Mouse (Mus musculus): Measurements from ENCODE around the gene Ptprn. TPM values are rescaled to one million over a fixed set of nuclear protein-coding genes. Genes with fewer than 3 reads are reported as not detected.
"Not testable (repeated sequence)": the region's sequence is repeated elsewhere in the genome, so short reads cannot be mapped to it uniquely, and the experiment has no call there.

The Ptprn gene
- total and polyA plus RNA-seq, 2 experiments from 2014 or later, result 0.04 to 0.16 TPM

DNA sequence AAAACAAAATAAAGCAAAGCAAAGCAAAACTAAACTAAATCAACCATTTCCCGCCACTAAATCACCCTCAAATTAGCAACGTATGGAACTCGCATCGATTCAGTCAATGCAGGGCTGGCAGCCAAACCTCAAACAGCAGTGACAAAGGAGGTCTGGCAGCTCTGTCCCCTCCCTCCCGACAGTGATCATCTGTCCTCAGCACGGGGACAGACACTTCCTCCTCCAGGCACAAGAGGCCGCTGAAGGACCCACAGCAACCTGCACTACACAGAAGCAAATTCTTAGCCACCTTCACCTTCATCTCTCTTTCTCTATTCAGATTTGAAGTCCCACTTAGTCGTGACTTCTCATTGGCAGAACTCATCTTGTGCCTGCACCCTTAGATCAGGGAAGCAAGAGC is 29.7 kb downstream of the Ptprn start:
- H3K4me1 ChIP-seq (ENCODE audit: control insufficient read depth, insufficient read depth), result no peaks in the 10 kb centered on the region; the same call in 1 of the 2 replicates
- no peaks in the 10 kb centered on the region for H3K27me3 ChIP-seq (ENCODE audit: control insufficient read depth, insufficient read depth, low read length)
- WGBS, result under 1% methylated on average over 8 of the region's 8 CpGs
- TF ChIP-seq CTCF (IDR thresholded peaks at IDR 0.05; ENCODE audit: low read depth) (peak; percentile 79), EP300 (IDR thresholded peaks at IDR 0.05; ENCODE audit: low read depth) (no peak)
- DNase-seq (ENCODE audit: low spot score) (peak; percentile 88), ATAC-seq (ENCODE audit: insufficient read depth, low read depth) (peak; percentile 53)
- no peak overlapping the region for H3K27ac ChIP-seq (ENCODE audit: low read depth)
- H3K4me2 ChIP-seq (ENCODE audit: low read depth, low read length), result no peak overlapping the region
- no peak overlapping the region for H3K4me3 ChIP-seq (ENCODE audit: low read depth, low read length)
- no peak overlapping the region for H3K9ac ChIP-seq (replicated peaks; ENCODE audit: low read depth, low read length)
- H3K36me3 ChIP-seq (replicated peaks; ENCODE audit: control insufficient read depth, insufficient read depth, low read length), result peaks cover 6% of the 10 kb centered on the region
- no peaks in the 10 kb centered on the region for H3K9me3 ChIP-seq (replicated peaks; ENCODE audit: control insufficient read depth, low read length)

DNA sequence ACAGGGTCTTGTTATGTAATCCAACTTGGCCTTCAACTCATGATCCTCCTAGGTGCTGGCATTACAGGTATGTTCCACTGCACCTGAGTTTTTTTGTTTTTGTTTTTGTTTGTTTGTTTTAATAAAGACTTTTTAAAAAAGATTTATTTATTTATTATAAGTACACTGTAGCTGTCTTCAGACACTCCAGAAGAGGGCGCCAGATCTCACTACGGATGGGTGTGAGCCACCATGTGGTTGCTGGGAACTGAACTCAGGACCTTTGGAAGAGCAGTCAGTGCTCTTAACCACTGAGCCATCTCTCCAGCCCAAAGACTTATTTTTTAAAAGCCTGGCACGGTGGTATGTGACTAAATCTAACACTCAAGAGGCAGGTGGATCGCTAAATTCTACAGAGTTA is 31.8 kb downstream of the Ptprn start:
- not testable (repeated sequence) for H3K4me3 ChIP-seq (ENCODE audit: low read depth, low read length); H3K4me1 ChIP-seq (ENCODE audit: control insufficient read depth, insufficient read depth); H3K4me2 ChIP-seq (ENCODE audit: low read depth, low read length); ATAC-seq (ENCODE audit: insufficient read depth, low read depth); H3K9ac ChIP-seq (replicated peaks; ENCODE audit: low read depth, low read length); DNase-seq (ENCODE audit: low spot score); H3K9me3 ChIP-seq (replicated peaks; ENCODE audit: control insufficient read depth, low read length); H3K27ac ChIP-seq (ENCODE audit: low read depth); H3K27me3 ChIP-seq (ENCODE audit: control insufficient read depth, insufficient read depth, low read length); H3K36me3 ChIP-seq (replicated peaks; ENCODE audit: control insufficient read depth, insufficient read depth, low read length)
- WGBS, result 66% methylated on average over 4 of the region's 4 CpGs

DNA sequence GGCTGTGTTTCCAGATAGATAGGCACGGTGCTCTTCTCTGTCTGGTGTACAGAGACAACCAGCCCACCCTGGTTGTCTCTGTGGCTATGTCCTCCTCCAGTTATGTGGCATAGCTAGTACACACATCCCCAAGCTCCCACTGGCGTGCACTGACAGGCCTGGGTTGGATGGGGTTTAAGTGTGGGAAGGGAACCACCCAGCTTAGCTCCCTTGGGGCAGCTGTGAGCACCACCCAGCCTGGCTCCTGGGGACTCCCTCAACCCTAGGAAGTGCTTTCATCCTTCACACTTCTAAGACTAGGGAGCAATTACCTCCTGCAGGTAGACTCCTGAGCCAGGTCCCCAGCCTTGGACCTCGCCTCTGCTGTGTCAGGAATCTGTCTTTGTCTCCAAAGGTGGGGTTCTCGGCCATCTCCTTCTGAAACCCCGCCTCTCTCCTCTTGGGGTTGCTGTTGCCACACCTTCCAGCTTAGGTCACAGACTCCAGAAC is 32.6 kb downstream of the Ptprn start, which contains the start of gene A630095N17Rik:
Gene A630095N17Rik, minus strand, starts transcription at position 439 of the 489 bp plus-strand sequence.
- WGBS, result 65% methylated on average over 5 of the region's 5 CpGs

DNA sequence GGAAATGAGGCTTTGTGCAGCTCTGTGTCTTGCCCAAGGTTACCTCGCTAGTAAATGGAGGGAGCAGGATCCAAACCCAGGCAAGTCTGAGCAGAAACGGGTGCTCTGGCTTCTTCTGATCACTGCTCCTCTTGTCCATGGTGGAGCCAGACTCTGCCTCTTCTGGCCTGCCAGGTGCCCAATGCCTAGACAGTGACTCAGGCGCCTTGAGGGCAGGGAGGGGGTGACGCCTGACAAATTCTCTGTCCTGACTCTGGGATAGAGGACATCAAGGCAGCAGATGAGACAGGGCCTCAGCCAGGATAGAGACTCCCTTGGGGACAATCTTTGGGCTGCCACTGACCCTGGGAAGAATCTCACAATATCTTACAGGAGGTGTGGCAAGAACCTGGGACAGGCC is 33.1 kb downstream of the Ptprn start:
- Histone ChIP-seq H3K4me3 (ENCODE audit: low read depth, low read length) (no peak overlapping the region), H3K9me3 (replicated peaks; ENCODE audit: control insufficient read depth, low read length) (no peaks in the 10 kb centered on the region), H3K27me3 (ENCODE audit: control insufficient read depth, insufficient read depth, low read length) (no peaks in the 10 kb centered on the region), H3K4me2 (ENCODE audit: low read depth, low read length) (no peak overlapping the region), H3K4me1 (ENCODE audit: control insufficient read depth, insufficient read depth) (peaks cover 7% of the 10 kb centered on the region; the same call in 1 of the 2 replicates), H3K36me3 (replicated peaks; ENCODE audit: control insufficient read depth, insufficient read depth, low read length) (no peaks in the 10 kb centered on the region), H3K27ac (ENCODE audit: low read depth) (no peak overlapping the region), H3K9ac (replicated peaks; ENCODE audit: low read depth, low read length) (no peak overlapping the region)
- no peak for ATAC-seq (ENCODE audit: insufficient read depth, low read depth)
- DNase-seq (ENCODE audit: low spot score), result no peak
- 73% methylated on average over 4 of the region's 4 CpGs for WGBS
- no peak for TF ChIP-seq EP300 (IDR thresholded peaks at IDR 0.05; ENCODE audit: low read depth)
- no peak for TF ChIP-seq CTCF (IDR thresholded peaks at IDR 0.05; ENCODE audit: low read depth)

More for the DNA sequence above, 32.6 kb downstream of the Ptprn start, which contains the start of gene A630095N17Rik:
- Histone ChIP-seq H3K36me3 (replicated peaks; ENCODE audit: control insufficient read depth, insufficient read depth, low read length) (no peaks in the 10 kb centered on the region), H3K4me3 (ENCODE audit: low read depth, low read length) (no peak within 1 kb of the TSS), H3K27me3 (ENCODE audit: control insufficient read depth, insufficient read depth, low read length) (no peaks in the 10 kb centered on the region), H3K27ac (ENCODE audit: low read depth) (no peak within 1 kb of the TSS), H3K9ac (replicated peaks; ENCODE audit: low read depth, low read length) (no peak within 1 kb of the TSS), H3K4me2 (ENCODE audit: low read depth, low read length) (no peak within 1 kb of the TSS), H3K9me3 (replicated peaks; ENCODE audit: control insufficient read depth, low read length) (no peaks in the 10 kb centered on the region), H3K4me1 (ENCODE audit: control insufficient read depth, insufficient read depth) (peaks cover 4% of the 10 kb centered on the region; the same call in 1 of the 2 replicates)
- ATAC-seq (ENCODE audit: insufficient read depth, low read depth) (no peak), DNase-seq (ENCODE audit: low spot score) (no peak)
- TF ChIP-seq EP300 (IDR thresholded peaks at IDR 0.05; ENCODE audit: low read depth) (no peak), CTCF (IDR thresholded peaks at IDR 0.05; ENCODE audit: low read depth) (no peak)

DNA sequence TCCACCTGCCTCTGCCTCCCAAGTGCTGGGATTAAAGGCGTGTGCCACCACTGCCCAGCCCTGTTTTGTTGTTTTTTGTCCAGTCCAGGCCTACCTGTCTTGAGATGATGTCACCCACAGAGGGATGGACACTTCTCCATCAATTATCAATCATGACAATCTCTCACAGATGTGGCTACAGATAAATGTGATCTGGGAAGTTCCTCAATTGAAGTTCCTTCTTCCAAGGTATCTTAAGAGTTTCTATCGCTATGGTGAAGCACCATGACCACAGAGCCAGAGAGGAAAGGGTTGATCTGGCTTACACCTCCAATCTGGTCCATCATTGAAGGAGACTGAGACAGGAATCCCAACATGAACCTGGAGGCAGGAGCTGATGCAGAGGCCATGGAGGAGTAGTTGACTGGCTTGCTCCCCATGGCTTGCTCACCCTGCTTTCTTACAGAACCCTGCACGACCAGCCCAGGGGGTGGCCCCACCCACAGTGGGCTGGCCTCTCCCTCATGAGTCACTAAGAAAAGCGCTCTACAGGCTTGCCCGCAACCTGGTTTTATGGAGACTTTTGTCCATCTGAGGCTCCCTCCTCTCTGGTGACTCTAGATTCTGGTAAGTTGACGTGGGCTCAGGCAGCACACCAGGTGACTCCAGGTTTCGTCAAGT is 33.8 kb downstream of the Ptprn start:
- 75% methylated on average over 7 of the region's 7 CpGs for WGBS
- Histone ChIP-seq H3K4me2 (ENCODE audit: low read depth, low read length) (no peak overlapping the region), H3K9ac (replicated peaks; ENCODE audit: low read depth, low read length) (no peak overlapping the region)

More for the DNA sequence above, 33.8 kb downstream of the Ptprn start:
- DNase-seq (ENCODE audit: low spot score) (no peak), ATAC-seq (ENCODE audit: insufficient read depth, low read depth) (no peak)
- H3K27me3 ChIP-seq (ENCODE audit: control insufficient read depth, insufficient read depth, low read length), result no peaks in the 10 kb centered on the region
- H3K36me3 ChIP-seq (replicated peaks; ENCODE audit: control insufficient read depth, insufficient read depth, low read length), result no peaks in the 10 kb centered on the region
- peaks cover 9% of the 10 kb centered on the region; the same call in 1 of the 2 replicates for H3K4me1 ChIP-seq (ENCODE audit: control insufficient read depth, insufficient read depth)
- H3K27ac ChIP-seq (ENCODE audit: low read depth), result no peak overlapping the region
- H3K4me3 ChIP-seq (ENCODE audit: low read depth, low read length), result no peak overlapping the region
- H3K9me3 ChIP-seq (replicated peaks; ENCODE audit: control insufficient read depth, low read length), result no peaks in the 10 kb centered on the region
- TF ChIP-seq EP300 (IDR thresholded peaks at IDR 0.05; ENCODE audit: low read depth) (no peak), CTCF (IDR thresholded peaks at IDR 0.05; ENCODE audit: low read depth) (no peak)

Data from heart, postnatal 0 days (tissue).